Mouse (Mus musculus) heart, postnatal 0 days (tissue): ENCODE results near the gene Pnliprp2. TPM values are rescaled to one million over a fixed set of nuclear protein-coding genes. Genes with fewer than 3 reads are reported as not detected.

Experiments used
- ATAC-seq: fragments of 200-750 bp; cut with Nextera tagmentation; 2 replicates; pipeline ENCODE4 v1.8.0; 2017; ENCODE audit warnings: low read depth, moderate number of reproducible peaks, moderate library complexity; ENCODE audit not compliant: insufficient read depth
- DNase-seq: peaks from one replicate; pipeline ENCODE4 v3.0.0-alpha.2; 2016; ENCODE audit warnings: low spot score
- H3K27ac ChIP-seq: fragments of 300-500 bp; sonication (generic); 2 replicates; pipeline ENCODE4 v1.5.1; 2014; ENCODE audit warnings: low read depth, mild to moderate bottlenecking
- H3K27me3 ChIP-seq: fragments of 300-500 bp; sonication (generic); 2 replicates; pipeline ENCODE4 v1.6.1; 2014; ENCODE audit warnings: low read length, mixed read lengths; ENCODE audit not compliant: control insufficient read depth, insufficient read depth
- H3K36me3 ChIP-seq: fragments of 300-500 bp; sonication (generic); replicated peaks from 2 replicates; pipeline ENCODE4 v1.6.1; 2014; ENCODE audit warnings: low read length, mixed read lengths; ENCODE audit not compliant: control insufficient read depth, insufficient read depth
- H3K4me1 ChIP-seq: fragments of 300-500 bp; sonication (generic); 2 replicates; pipeline ENCODE4 v1.6.1; 2014; ENCODE audit warnings: antibody characterized with exemption; ENCODE audit not compliant: control insufficient read depth, insufficient read depth
- H3K4me2 ChIP-seq: fragments of 300-500 bp; sonication (generic); 2 replicates; pipeline ENCODE4 v1.6.1; 2014; ENCODE audit warnings: low read depth, mild to moderate bottlenecking, low read length, moderate library complexity
- H3K4me3 ChIP-seq: fragments of 300-500 bp; sonication (generic); 2 replicates; pipeline ENCODE4 v1.5.1; 2014; ENCODE audit warnings: low read depth, low read length
- H3K9ac ChIP-seq: fragments of 300-500 bp; sonication (generic); replicated peaks from 2 replicates; pipeline ENCODE4 v1.6.1; 2014; ENCODE audit warnings: low read depth, low read length, mixed read lengths
- H3K9me3 ChIP-seq: fragments of 300-500 bp; sonication (generic); replicated peaks from 2 replicates; pipeline ENCODE4 v1.6.1; 2016; ENCODE audit warnings: low read length; ENCODE audit not compliant: control insufficient read depth
- CTCF ChIP-seq: IDR thresholded peaks from 2 replicates; pipeline ENCODE4 v1.5.1; 2016; ENCODE audit warnings: antibody characterized with exemption, control low read depth, low read depth
- EP300 ChIP-seq: IDR thresholded peaks from 2 replicates; pipeline ENCODE4 v1.6.1; 2016; ENCODE audit warnings: antibody characterized with exemption, low read depth
- WGBS: fragments of 180-500 bp; shearing (Covaris S2); extraction: QIAGEN DNeasy Blood & Tissue Kit; methylation state at CpG from one replicate; pipeline ENCODE4 v1.1.7; 2014; 5-methylcytosine and 5-hydroxymethylcytosine counted together
- polyA plus RNA-seq: library from polyadenylated mRNA; unstranded; fragments of >200 nt; fragmentation: Nextera tagmentation; extraction: Ambion mirVana; gene quantifications from 2 replicates; pipeline ENCODE4 v1.2.1, GENCODE M21; 2015
- total RNA-seq: library from RNA; depleted of rRNA; stranded (reverse); fragments of >200 nt; gene quantifications from 2 replicates; pipeline ENCODE4 v1.2.3, GENCODE M21; 2014; ENCODE audit warnings: low replicate concordance

Gene Pnliprp2
- total and polyA plus RNA-seq, 2 experiments from 2014 or later, result 2.3 TPM; not detected in 1

DNA sequence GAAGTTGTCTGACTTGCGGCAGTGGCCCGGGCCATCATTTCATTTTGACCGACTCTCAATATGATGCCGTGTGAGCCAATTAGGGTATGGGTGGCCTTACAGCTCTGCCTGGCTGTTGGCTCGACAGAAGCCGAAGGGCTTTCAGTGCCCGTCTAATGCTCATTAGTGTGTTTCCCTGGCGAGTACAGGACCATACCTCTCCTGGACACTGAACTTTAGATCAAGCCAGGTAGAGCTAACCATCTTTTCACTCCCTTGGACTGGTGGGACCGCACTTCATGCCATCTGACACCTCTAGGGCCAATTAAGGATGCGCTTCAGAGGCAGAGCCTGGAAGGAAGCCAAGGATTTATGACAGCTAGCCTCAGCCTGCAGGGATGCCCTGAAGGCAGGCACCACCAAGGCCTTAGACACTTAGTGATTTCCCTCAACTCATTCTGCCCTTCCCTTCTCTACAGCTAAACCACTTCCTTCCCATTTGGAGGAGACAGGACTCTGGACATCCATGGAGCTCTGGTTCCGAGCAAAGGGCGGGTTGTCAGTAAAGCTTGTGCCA lies 35.7 kb downstream of the Pnliprp2 start:
- TF ChIP-seq CTCF (no peak), EP300 (no peak)
- WGBS, result 84% methylated on average over 12 of the region's 12 CpGs
- H3K4me1 ChIP-seq, result no peaks in the 10 kb centered on the region

GRCm38 (mm10) chr19:58805191-58805779 lies 45.8 kb downstream of the Pnliprp2 start:
- TF ChIP-seq EP300, result no peak
- TF ChIP-seq CTCF, result no peak
- ATAC-seq, result no peak

More for the DNA sequence above, 35.7 kb downstream of the Pnliprp2 start:
- DNase-seq, result no peak
- no peak overlapping the region for H3K4me2 ChIP-seq
- H3K36me3 ChIP-seq, result peaks cover 33% of the 10 kb centered on the region
- ATAC-seq, result no peak; the same call in 1 of the 2 replicates
- no peak overlapping the region for H3K4me3 ChIP-seq
- H3K9me3 ChIP-seq, result no peaks in the 10 kb centered on the region
- no peak overlapping the region for H3K27ac ChIP-seq
- H3K9ac ChIP-seq, result no peak overlapping the region
- H3K27me3 ChIP-seq, result no peaks in the 10 kb centered on the region

DNA sequence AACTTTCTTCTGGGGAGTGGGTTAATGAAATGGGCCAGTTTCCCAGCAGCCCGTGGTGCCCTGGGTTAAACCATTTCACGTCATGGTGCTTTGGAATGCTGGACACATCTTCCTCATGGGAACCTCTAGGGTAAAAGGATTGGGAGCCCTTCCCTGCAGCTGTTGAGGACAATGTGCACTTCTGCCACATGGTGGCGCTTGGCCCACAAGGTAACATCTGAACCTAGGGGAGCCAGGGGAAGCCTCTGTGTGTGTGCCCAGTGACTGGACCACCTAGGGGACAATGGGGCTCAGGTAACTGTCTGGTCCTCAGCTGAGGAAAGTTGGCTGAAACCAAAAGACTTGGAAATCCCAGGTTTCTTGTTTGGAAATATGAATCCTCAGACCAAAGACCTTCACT lies 46.8 kb downstream of the Pnliprp2 start:
- Histone ChIP-seq H3K9ac (no peak overlapping the region), H3K9me3 (no peaks in the 10 kb centered on the region), H3K27me3 (no peaks in the 10 kb centered on the region), H3K36me3 (peaks cover 33% of the 10 kb centered on the region), H3K27ac (no peak overlapping the region), H3K4me1 (no peaks in the 10 kb centered on the region), H3K4me2 (no peak overlapping the region), H3K4me3 (no peak overlapping the region)
- DNase-seq (peak; percentile 83), ATAC-seq (peak; percentile 75; the same call in 1 of the 2 replicates)
- peak; percentile 96 for TF ChIP-seq CTCF
- TF ChIP-seq EP300, result no peak
- 3% methylated on average over 3 of the region's 3 CpGs for whole genome bisulfite sequencing

More at GRCm38 (mm10) chr19:58805191-58805779, 45.8 kb downstream of the Pnliprp2 start:
- Histone ChIP-seq H3K9me3 (no peaks in the 10 kb centered on the region), H3K9ac (no peak overlapping the region), H3K4me3 (no peak overlapping the region), H3K4me2 (no peak overlapping the region), H3K27ac (no peak overlapping the region), H3K4me1 (no peaks in the 10 kb centered on the region), H3K36me3 (peaks cover 44% of the 10 kb centered on the region), H3K27me3 (no peaks in the 10 kb centered on the region)
- DNase-seq, result no peak
- WGBS, result 79% methylated on average over 9 of the region's 9 CpGs

GRCm38 (mm10) chr19:58808864-58809263 lies 49.3 kb downstream of the Pnliprp2 start:
- no peak for DNase-seq
- no peak for TF ChIP-seq CTCF
- H3K4me3 ChIP-seq, result no peak overlapping the region
- no peak overlapping the region for H3K9ac ChIP-seq
- H3K4me1 ChIP-seq, result no peaks in the 10 kb centered on the region
- no peaks in the 10 kb centered on the region for H3K9me3 ChIP-seq
- H3K4me2 ChIP-seq, result no peak overlapping the region
- peaks cover 17% of the 10 kb centered on the region for H3K36me3 ChIP-seq
- ATAC-seq, result no peak
- 80% methylated on average over 6 of the region's 6 CpGs for WGBS
- no peak overlapping the region for H3K27ac ChIP-seq
- H3K27me3 ChIP-seq, result no peaks in the 10 kb centered on the region

DNA sequence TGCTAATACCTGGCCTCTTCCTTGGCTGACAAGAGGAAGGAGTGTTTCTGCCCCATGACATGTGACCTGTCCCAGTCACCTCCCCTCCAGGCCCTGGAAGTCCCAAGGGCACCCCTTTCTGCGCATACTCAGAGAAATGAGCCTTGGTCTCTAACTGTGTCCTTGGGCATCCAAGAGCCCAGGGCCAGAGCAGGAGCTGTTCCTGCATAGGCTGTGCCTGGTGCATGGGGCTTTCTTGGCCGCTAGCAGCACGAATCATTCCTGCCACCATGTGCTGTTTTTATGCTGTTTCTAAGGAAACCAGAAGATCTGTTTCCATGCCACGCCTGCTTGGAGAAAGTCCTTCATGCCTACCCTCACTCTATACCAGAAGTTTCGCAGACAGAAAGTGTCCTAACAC lies 51.0 kb downstream of the Pnliprp2 start:
- Histone ChIP-seq H3K4me1 (no peaks in the 10 kb centered on the region), H3K27me3 (no peaks in the 10 kb centered on the region), H3K36me3 (peaks cover 1% of the 10 kb centered on the region; the same call in 1 of the 2 replicates), H3K4me3 (no peak overlapping the region), H3K9me3 (no peaks in the 10 kb centered on the region), H3K4me2 (no peak overlapping the region), H3K9ac (no peak overlapping the region), H3K27ac (no peak overlapping the region)
- TF ChIP-seq EP300 (no peak), CTCF (no peak)
- 80% methylated on average over 5 of the region's 5 CpGs for WGBS
- no peak for ATAC-seq
- DNase-seq, result no peak
